Mouse (Mus musculus): Measurements from ENCODE around the gene Sspn.

DNA sequence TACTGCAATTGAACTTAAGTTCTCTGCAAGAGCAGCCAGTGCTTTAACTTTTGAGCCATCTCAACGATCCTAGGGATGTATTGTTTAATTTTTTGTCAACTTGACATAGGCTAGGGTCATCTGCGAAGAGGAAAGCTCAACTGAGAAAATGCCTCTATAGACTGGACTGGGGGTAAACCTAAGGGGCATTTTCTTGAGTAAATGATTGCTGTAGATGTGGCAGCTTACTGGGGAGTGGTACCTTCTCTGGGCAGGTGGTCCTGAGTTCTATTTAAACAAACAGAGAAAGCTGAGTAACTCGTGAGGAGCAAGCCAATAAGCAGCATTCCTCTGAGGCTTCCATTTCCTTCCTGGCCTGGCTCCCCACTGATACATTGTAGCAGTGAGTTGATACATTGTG, at the start of gene Sspn:
- TF ChIP-seq CTCF (conservative IDR thresholded peaks at IDR 0.05; ENCODE audit: insufficient read depth, insufficient read length, low read depth, low read length) (no peak), POLR2A (IDR thresholded peaks at IDR 0.05; ENCODE audit: low read depth, low read length) (no peak)
